Mouse (Mus musculus) stomach, postnatal 0 days (tissue): Measurements from ENCODE around the gene Cecr2. TPM values are rescaled to one million over a fixed set of nuclear protein-coding genes. Genes with fewer than 3 reads are reported as not detected.
"Not testable (repeated sequence)": the region's sequence is repeated elsewhere in the genome, so short reads cannot be mapped to it uniquely, and the experiment has no call there.

Source experiments
- ATAC-seq: fragments of 200-750 bp; cut with Nextera tagmentation; 2 replicates; pipeline ENCODE4 v1.8.0; 2017; ENCODE audit not compliant: low FRiP score, low TSS enrichment
- DNase-seq: peaks from one replicate; pipeline ENCODE4 v3.0.0-alpha.2; 2016; ENCODE audit warnings: low spot score
- H3K27ac ChIP-seq: fragments of 300-500 bp; sonication (generic); replicated peaks from 2 replicates; pipeline ENCODE4 v1.5.1; 2014; ENCODE audit warnings: mild to moderate bottlenecking, control low read depth
- H3K27me3 ChIP-seq: fragments of 300-500 bp; sonication (generic); 2 replicates; pipeline ENCODE4 v1.6.1; 2014; ENCODE audit warnings: low read length; ENCODE audit not compliant: control insufficient read depth, insufficient read depth
- H3K36me3 ChIP-seq: fragments of 300-500 bp; sonication (generic); 2 replicates; pipeline ENCODE4 v1.6.1; 2014; ENCODE audit warnings: low read length, mixed read lengths; ENCODE audit not compliant: control insufficient read depth, insufficient read depth
- H3K4me1 ChIP-seq: fragments of 300-500 bp; sonication (generic); replicated peaks from 2 replicates; pipeline ENCODE4 v1.6.1; 2014; ENCODE audit warnings: antibody characterized with exemption; ENCODE audit not compliant: control insufficient read depth, insufficient read depth
- H3K4me2 ChIP-seq: fragments of 300-500 bp; sonication (generic); replicated peaks from 2 replicates; pipeline ENCODE4 v1.6.1; 2014; ENCODE audit warnings: low read depth, mild to moderate bottlenecking, control low read depth, moderate library complexity
- H3K4me3 ChIP-seq: fragments of 300-500 bp; sonication (generic); 2 replicates; pipeline ENCODE4 v1.5.1; 2014; ENCODE audit warnings: low read depth, low read length, control low read depth
- H3K9ac ChIP-seq: fragments of 300-500 bp; sonication (generic); 2 replicates; pipeline ENCODE4 v1.6.1; 2014; ENCODE audit warnings: mild to moderate bottlenecking, low read length, control low read depth, mixed read lengths
- H3K9me3 ChIP-seq: fragments of 300-500 bp; sonication (generic); 2 replicates; pipeline ENCODE4 v1.6.1; 2016; ENCODE audit warnings: low read length; ENCODE audit not compliant: control insufficient read depth
- CTCF ChIP-seq: IDR thresholded peaks from 2 replicates; pipeline ENCODE4 v1.5.1; 2016; ENCODE audit warnings: antibody characterized with exemption, low read depth, mild to moderate bottlenecking, moderate library complexity
- EP300 ChIP-seq: optimal IDR thresholded peaks from 2 replicates; pipeline ENCODE3; 2016; ENCODE audit warnings: antibody characterized with exemption
- WGBS: fragments of 180-500 bp; shearing (Covaris S2); extraction: QIAGEN DNeasy Blood & Tissue Kit; methylation state at CpG from one replicate; pipeline ENCODE4 v1.1.7; 2014; 5-methylcytosine and 5-hydroxymethylcytosine counted together
- microRNA-seq: library from miRNA; unstranded; fragments of <30 nt; microRNA quantifications from one replicate; pipeline ENCODE4, GENCODE M21; 2016
- polyA plus RNA-seq: library from polyadenylated mRNA; unstranded; fragments of >200 nt; fragmentation: Nextera tagmentation; extraction: Ambion mirVana; gene quantifications from 2 replicates; pipeline ENCODE4 v1.2.1, GENCODE M21; 2015

Cecr2 gene
- polyA plus RNA-seq, 1 experiment from 2014 or later: 0.65 TPM

GRCm38 (mm10) chr6:120799581-120800041 lies 133.4 kb downstream of the Cecr2 start:
- peaks cover 23% of the 10 kb centered on the region for H3K36me3 ChIP-seq
- WGBS: 82% methylated on average over 4 of the region's 4 CpGs
- 0 out of 2 replicates have a peak overlapping the region, but pooled peaks have one; percentile 63 for H3K27ac ChIP-seq
- H3K4me3 ChIP-seq: no peak overlapping the region
- H3K9ac ChIP-seq: no peak overlapping the region
- H3K4me1 ChIP-seq: no peaks in the 10 kb centered on the region
- no peaks in the 10 kb centered on the region for H3K9me3 ChIP-seq
- DNase-seq: no peak
- no peak; the same call in 1 of the 2 replicates for ATAC-seq
- no peak for TF ChIP-seq EP300
- no peak for TF ChIP-seq CTCF
- no peak overlapping the region for H3K4me2 ChIP-seq
- no peaks in the 10 kb centered on the region for H3K27me3 ChIP-seq

GRCm38 (mm10) chr6:120806999-120807737 lies 141.0 kb downstream of the Cecr2 start:
- ATAC-seq (peak; percentile 87), DNase-seq (peak; percentile 31)
- Histone ChIP-seq H3K27me3 (no peaks in the 10 kb centered on the region), H3K9ac (no peak overlapping the region), H3K4me3 (no peak overlapping the region), H3K4me2 (no peak overlapping the region), H3K4me1 (no peaks in the 10 kb centered on the region), H3K9me3 (no peaks in the 10 kb centered on the region), H3K27ac (peak overlapping the region; percentile 65), H3K36me3 (peaks cover 21% of the 10 kb centered on the region)
- 63% methylated on average over 5 of the region's 5 CpGs for WGBS
- TF ChIP-seq CTCF: no peak
- no peak for TF ChIP-seq EP300

- no peaks in the 10 kb centered on the region for H3K4me1 ChIP-seq
- H3K27ac ChIP-seq: peak overlapping the region; percentile 65
- H3K27me3 ChIP-seq: no peaks in the 10 kb centered on the region
- no peak overlapping the region for H3K4me2 ChIP-seq
- WGBS: 61% methylated on average over 4 of the region's 4 CpGs
- no peak overlapping the region for H3K9ac ChIP-seq
- no peaks in the 10 kb centered on the region for H3K9me3 ChIP-seq
- ATAC-seq (peak; percentile 82), DNase-seq (no peak)
- peaks cover 20% of the 10 kb centered on the region for H3K36me3 ChIP-seq
- TF ChIP-seq CTCF (no peak), EP300 (no peak)
- H3K4me3 ChIP-seq: no peak overlapping the region
Observed at GRCm38 (mm10) chr6:120807738-120808081, 141.5 kb downstream of the Cecr2 start.

- not testable (repeated sequence) for H3K9me3 ChIP-seq, H3K27me3 ChIP-seq, H3K27ac ChIP-seq, ATAC-seq, H3K4me1 ChIP-seq, H3K36me3 ChIP-seq, H3K4me2 ChIP-seq, H3K9ac ChIP-seq, DNase-seq, H3K4me3 ChIP-seq
- whole genome bisulfite sequencing: over 99% methylated on average over 7 of the region's 10 CpGs
Observed at GRCm38 (mm10) chr6:120811999-120812398, 145.8 kb downstream of the Cecr2 start.

GRCm38 (mm10) chr6:120819294-120819693 lies 153.1 kb downstream of the Cecr2 start:
- H3K9me3 ChIP-seq: no peaks in the 10 kb centered on the region
- no peaks in the 10 kb centered on the region for H3K4me1 ChIP-seq
- no peaks in the 10 kb centered on the region for H3K27me3 ChIP-seq
- TF ChIP-seq EP300 (no peak), CTCF (no peak)
- no peak for ATAC-seq
- H3K27ac ChIP-seq: no peak overlapping the region
- no peak overlapping the region for H3K4me2 ChIP-seq
- no peak overlapping the region for H3K9ac ChIP-seq
- 78% methylated on average over 2 of the region's 2 CpGs for WGBS
- no peak for DNase-seq
- peaks cover 8% of the 10 kb centered on the region for H3K36me3 ChIP-seq
- H3K4me3 ChIP-seq: no peak overlapping the region

GRCm38 (mm10) chr6:120820144-120820543 lies 154.0 kb downstream of the Cecr2 start:
- Histone ChIP-seq H3K27me3 (no peaks in the 10 kb centered on the region), H3K4me2 (0 out of 2 replicates have a peak overlapping the region, but pooled peaks have one; percentile 6), H3K9me3 (no peaks in the 10 kb centered on the region)

More at GRCm38 (mm10) chr6:120820144-120820543, 154.0 kb downstream of the Cecr2 start:
- 66% methylated on average over 5 of the region's 5 CpGs for WGBS
- TF ChIP-seq EP300: no peak
- Histone ChIP-seq H3K9ac (no peak overlapping the region), H3K27ac (no peak overlapping the region), H3K4me3 (no peak overlapping the region; the same call in 1 of the 2 replicates), H3K4me1 (no peaks in the 10 kb centered on the region), H3K36me3 (peaks cover 8% of the 10 kb centered on the region)
- ATAC-seq (no peak), DNase-seq (no peak)

Small RNAs within 50 kb of the gene (microRNA-seq; reads per million reads assigned to microRNA genes)
- gene Gm25193: not detected

Other genes with a start within 250 kb of the Cecr2 start
- 3.5 and 4.2 TPM in 2 replicates for gene Il17ra, start 203.1 kb upstream of the Cecr2 start, polyA plus RNA-seq
- 0.02 TPM in 2 replicates for gene Tmem121b, start 172.6 kb upstream of the Cecr2 start, polyA plus RNA-seq
- gene Hdhd5, start 135.1 kb upstream of the Cecr2 start, polyA plus RNA-seq: 8.5 and 9.2 TPM in 2 replicates
- gene Slc25a18, start 107.2 kb downstream of the Cecr2 start, polyA plus RNA-seq: 0.10 and 0.13 TPM in 2 replicates
- gene Atp6v1e1, start 156.4 kb downstream of the Cecr2 start, polyA plus RNA-seq: 251 and 252 TPM in 2 replicates
- gene Bcl2l13, start 169.8 kb downstream of the Cecr2 start, polyA plus RNA-seq: 18.4 and 18.5 TPM in 2 replicates